Mouse (Mus musculus) G1E-ER4 (cell line): ENCODE data around the gene Gnptab. TPM values are rescaled to one million over a fixed set of nuclear protein-coding genes. Genes with fewer than 3 reads are reported as not detected.

ENCODE experiments used
- GATA1 ChIP-seq: IDR thresholded peaks from one replicate; pipeline ENCODE4 v1.8.0; 2012; ENCODE audit warnings: low read length, inconsistent platforms
- polyA plus RNA-seq: library from polyadenylated mRNA; stranded (reverse); fragments of >175 nt; gene quantifications from 2 replicates; pipeline ENCODE4 v1.2.3, GENCODE M21; 2012

Gnptab gene
- polyA plus RNA-seq, 1 experiment = 3.7 TPM

- no peak for TF ChIP-seq GATA1
Observed at GRCm38 (mm10) chr10:88390096-88390790, 11.3 kb downstream of the Gnptab start.

- no peak for TF ChIP-seq GATA1
Observed at GRCm38 (mm10) chr10:88391495-88391894, 12.6 kb downstream of the Gnptab start.

GRCm38 (mm10) chr10:88392181-88392847 is 13.4 kb downstream of the Gnptab start:
- TF ChIP-seq GATA1 = no peak

- no peak for TF ChIP-seq GATA1
Observed at GRCm38 (mm10) chr10:88398668-88399243, 19.8 kb downstream of the Gnptab start.

GRCm38 (mm10) chr10:88399271-88399670 is 20.3 kb downstream of the Gnptab start:
- TF ChIP-seq GATA1 = no peak

- TF ChIP-seq GATA1 = no peak
Observed at GRCm38 (mm10) chr10:88403021-88403420, 24.1 kb downstream of the Gnptab start.

- no peak for TF ChIP-seq GATA1
Observed at GRCm38 (mm10) chr10:88404220-88404619, 25.3 kb downstream of the Gnptab start.

- no peak for TF ChIP-seq GATA1
Observed at GRCm38 (mm10) chr10:88405812-88406211, 26.9 kb downstream of the Gnptab start.

GRCm38 (mm10) chr10:88407875-88408631 is 29.1 kb downstream of the Gnptab start:
- TF ChIP-seq GATA1 = no peak

- no peak for TF ChIP-seq GATA1
Observed at GRCm38 (mm10) chr10:88409751-88410150, 30.8 kb downstream of the Gnptab start.

- TF ChIP-seq GATA1 = no peak
Observed at GRCm38 (mm10) chr10:88412290-88412995, 33.5 kb downstream of the Gnptab start.

- TF ChIP-seq GATA1 = no peak
Observed at GRCm38 (mm10) chr10:88417686-88418085, 38.8 kb downstream of the Gnptab start.

GRCm38 (mm10) chr10:88420141-88420541 is 41.2 kb downstream of the Gnptab start:
- no peak for TF ChIP-seq GATA1

- no peak for TF ChIP-seq GATA1
Observed at GRCm38 (mm10) chr10:88420655-88421435, 41.9 kb downstream of the Gnptab start.
